Mouse (Mus musculus): ENCODE results near the gene Mrps18c.

The Mrps18c gene

DNA sequence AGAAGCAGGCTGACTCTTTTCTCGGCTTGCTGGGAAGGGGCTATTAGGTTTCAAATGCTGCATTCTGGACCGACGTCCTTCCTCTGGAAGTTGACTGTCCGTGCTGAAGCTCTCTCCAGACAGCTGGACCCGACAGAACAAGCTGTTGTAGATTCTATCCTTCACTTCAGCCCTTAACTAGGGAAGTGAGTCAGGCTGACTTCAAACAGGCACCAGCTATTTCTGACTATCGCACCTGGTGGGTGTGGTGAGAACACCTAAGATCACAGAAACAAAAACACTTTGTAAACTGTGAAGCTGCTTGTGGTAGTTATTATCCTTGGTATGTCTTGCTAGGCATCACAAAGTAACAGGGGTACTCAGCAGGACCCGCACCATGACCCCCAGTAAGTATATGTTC is 28.1 kb downstream of the Mrps18c start:
- peak; percentile 74; the same call in 1 of the 2 replicates for ATAC-seq (ENCODE audit: low TSS enrichment)

DNA sequence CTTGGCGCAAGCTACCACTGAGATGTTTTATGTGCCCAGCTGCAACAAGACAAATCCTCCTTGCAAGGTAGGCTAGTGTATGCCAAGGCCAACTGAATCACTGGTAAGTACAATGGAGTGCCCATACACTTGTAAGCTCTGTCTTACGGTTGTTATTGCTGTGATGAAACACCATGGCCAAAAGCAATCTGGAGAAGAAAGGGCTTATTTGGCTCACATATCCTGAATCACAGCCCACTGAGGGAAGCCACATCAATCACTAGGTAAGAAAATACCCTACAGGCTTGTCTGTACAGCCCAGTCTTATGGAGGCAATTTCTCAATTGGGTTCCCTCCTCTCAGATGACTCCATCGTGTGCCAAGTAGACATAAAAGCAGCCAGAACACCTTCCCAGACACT is 30.3 kb downstream of the Mrps18c start:
- no peak for ATAC-seq (ENCODE audit: low TSS enrichment)

DNA sequence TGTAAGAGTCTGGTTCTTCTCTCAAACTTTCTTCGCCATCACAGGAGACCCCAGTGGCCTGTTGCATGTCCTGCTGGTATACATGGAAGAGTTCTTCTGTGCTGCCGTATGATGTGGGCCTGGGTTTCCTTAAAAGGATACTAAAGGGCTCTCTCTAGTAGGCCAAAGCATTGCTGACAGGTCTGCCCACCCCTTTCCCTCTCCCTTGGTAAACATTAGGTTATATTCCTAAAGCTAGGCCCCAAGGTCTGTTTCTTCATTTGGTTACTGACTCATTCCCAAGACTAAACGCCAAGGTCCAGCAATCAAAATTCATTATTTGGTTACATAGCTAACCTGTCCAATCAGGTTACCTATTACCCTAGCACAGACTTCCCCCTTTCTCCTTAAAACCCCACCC is 34.3 kb downstream of the Mrps18c start:
- no peak for ATAC-seq (ENCODE audit: low TSS enrichment)

DNA sequence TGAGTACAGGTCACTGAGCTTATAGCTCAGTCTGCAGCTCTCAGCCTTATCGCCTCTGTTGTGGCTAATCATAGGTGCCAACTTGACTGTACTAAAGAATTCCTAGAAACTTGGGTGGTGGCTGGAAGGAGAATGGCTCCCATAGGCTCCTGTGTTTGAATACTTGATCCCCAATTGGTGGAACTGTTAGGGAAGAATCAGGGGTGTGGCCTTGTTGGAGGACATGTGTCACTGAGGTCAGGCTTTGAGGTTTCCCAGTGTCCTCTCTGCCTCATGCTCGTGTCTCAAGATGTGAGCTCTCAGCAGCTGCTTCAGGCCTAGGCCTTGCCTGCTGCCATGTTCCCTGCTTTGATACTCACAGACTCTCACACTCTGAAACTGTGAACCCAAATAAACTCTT is 35.4 kb downstream of the Mrps18c start:
- ATAC-seq (ENCODE audit: low TSS enrichment) = no peak

DNA sequence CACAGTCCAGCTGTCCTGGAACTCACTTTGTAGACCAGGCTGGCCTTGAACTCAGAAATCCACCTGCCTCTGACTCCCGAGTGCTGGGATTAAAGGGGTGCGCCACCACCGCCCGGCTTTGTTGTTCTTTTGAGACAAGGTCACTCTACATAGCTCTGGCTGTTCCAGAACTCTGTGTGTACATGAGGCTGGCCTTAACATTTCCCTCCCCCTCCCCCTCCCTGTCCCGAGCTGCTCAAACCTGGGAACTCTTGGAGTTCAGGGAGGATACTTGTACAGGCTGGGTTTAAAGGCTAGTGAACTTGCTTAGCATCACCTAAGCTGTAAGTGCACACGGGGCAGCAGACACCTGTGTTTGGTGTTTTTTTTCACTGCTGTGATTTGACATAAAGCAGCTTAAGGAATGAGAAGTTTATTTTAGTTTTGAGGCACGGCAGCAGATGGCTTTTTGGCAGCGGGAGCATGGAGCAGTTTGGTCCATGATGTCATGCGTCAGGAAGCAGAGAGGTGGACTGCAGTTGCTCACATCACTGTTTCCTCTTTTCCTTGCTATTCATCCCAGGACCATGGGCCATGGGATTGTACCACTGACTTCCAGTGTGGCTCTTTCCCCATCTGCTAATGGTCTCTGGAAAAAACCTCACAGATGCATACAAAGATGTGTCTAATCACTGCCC is 37.6 kb downstream of the Mrps18c start:
- 0 out of 2 replicates have a peak, but pooled peaks have one; percentile 34 for ATAC-seq (ENCODE audit: low TSS enrichment)

DNA sequence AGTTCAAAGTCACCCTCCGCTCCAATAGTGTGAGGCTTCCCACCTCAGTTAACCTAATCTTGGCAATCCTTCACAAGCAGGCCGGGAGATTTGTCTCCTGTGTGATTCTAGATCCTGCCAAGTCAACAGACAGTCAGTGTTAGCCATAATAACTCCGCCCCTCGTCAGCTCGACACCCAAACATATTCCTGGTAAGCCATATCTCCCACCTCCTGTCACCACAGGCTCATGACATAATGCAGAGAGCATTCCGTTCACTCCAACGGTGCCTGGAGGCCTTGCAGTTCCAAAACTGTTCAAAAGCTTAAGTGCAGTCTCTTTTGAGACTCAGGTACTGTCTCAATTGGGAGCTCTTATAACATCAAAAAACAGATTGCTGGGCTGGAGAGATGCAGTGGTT is 39.5 kb downstream of the Mrps18c start:
- no peak for ATAC-seq (ENCODE audit: low TSS enrichment)

DNA sequence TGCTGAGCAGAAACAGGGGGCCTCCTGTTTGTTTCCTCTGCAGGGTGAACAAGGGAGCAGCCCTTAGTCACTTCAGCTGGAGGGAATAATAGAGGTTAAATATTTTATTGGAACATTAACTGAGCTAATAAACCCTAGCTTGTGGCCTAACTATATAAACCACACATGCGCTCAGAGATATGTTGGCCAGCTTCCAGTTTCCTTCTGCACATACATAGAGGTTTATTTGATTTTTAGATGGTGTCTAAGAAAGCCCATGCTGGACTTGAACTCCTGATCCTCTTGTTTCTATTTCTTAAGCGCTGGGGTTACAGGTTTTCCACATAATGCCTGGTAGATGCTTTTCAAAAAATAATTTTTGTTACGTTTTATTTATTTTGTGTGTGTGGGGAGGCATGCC is 46.1 kb downstream of the Mrps18c start:
- ATAC-seq (ENCODE audit: low TSS enrichment) = no peak

DNA sequence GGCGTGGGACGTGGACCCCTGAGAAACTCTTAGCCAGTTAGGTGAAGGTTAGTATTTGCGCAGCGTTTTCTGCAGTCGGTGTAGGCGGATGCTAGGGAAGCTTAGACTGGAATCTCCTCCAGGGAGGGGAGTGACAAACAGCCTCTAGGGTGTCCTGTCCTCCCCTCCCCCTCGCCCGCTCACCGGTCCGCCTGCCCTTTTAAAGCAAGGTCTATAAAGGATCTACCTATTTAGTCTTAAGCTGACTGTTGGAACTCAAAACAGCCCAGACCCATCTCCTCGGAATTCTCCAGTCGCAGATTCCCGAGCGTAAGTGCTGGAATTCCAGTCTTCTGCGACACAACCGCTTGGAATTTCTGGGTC is 47.0 kb downstream of the Mrps18c start, which contains the start of gene Gpat3:
Gpat3 (plus strand) TSS at position 229 of the 363 bp plus-strand sequence.
- peak; percentile 75 for ATAC-seq (ENCODE audit: low TSS enrichment)

DNA sequence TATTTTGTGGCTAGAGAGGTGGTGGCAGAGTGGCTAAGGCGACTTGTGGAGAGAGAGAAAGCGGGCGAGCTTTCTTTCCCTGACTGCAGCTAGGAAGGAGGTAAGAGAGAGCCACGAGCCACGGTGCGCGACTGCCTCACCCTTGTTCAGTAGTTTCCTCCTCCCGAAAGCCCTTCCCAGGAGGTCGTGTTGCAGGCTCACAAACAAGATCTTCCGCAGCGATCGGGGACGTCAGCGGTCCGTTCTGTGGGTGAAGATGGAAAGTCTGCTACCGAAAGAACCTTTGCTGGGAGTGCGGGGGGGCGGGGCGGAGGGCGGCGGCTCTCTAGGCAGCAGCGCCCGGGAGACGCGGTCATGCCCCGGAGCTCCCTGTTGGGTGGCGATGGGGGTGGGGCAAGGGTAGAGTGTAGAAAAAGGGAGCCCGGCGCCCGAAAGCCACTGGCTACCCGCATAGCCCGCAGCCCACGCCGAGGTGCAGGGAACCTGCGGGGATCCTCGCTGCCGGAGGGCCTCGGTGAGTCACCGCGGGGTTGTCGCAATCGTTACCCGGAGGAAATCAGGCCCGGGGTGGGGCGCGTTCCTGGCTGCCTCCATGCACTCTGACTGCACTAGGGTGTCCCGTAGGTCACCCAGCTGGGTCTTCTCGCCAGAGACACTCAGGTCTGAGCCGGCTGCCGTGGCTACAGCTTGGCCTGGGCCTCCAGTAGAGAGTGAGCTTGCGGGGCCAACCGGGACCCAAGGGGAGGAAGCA is 47.6 kb downstream of the Mrps18c start:
- ATAC-seq (ENCODE audit: low TSS enrichment) = peak; percentile 73

DNA sequence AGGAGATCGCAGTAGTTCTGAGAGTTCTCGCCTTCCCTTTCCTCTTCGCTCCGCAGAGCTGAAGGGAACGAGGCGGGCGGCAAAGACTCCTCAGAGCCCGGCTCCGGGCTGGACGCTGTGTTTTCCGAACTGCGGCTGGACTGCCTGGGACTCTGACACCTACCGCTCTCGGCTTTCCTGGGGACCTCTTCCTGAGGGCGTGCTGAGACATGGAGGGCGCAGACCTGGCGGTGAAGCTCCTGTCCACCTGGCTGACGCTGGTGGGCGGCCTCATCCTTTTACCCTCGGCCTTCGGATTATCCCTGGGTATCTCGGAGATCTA is 48.1 kb downstream of the Mrps18c start:
- ATAC-seq (ENCODE audit: low TSS enrichment) = peak; percentile 64

DNA sequence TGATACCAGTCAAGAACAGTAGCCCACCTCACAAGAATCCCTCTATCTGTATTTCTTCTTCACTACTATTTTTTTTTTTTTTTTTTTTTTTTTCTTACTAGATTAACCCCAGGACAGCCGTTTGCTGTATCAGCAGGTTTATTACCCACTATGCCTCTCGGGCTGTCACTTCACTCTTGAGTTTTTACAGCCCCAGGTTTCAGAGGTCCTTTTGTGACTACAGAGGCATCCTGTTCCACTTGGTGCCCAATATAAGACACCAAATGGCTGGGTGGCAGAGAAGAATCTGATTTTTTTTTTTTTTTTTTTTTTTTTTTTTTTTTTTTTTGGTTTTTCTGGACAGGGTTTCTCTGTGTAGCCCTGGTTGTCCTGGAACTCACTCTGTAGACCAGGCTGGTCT is 48.7 kb downstream of the Mrps18c start:
- no peak for ATAC-seq (ENCODE audit: low TSS enrichment)

DNA sequence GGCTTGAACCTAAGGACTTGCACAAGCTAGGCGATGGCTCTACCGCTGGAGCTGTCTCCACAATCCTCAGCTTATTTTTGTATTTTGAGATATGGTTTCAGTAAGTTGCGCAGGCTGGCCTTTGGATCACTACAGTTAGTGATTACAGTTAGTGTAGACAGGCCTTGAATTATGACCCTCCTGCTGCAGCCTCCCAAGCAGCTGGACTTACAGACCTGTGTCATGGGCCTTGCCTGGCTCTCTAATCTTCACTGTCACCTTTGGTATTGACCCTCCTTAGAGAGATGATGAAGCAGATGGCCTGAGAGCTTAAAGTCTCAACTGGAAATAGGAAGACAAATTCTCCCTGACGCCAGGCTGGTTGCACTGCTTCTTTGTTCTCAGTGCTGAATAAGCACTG is 55.5 kb downstream of the Mrps18c start:
- no peak for ATAC-seq (ENCODE audit: low TSS enrichment)

Data from frontal cortex, adult (tissue).